Mouse (Mus musculus) MEL (cell line): ENCODE data around the gene Nr1h4. TPM values are rescaled to one million over a fixed set of nuclear protein-coding genes. Genes with fewer than 3 reads are reported as not detected.

ENCODE experiments used
- DNase-seq: peaks from one replicate; pipeline ENCODE4 v3.0.0; 2011; ENCODE audit warnings: low read depth, low spot score
- H3K27ac ChIP-seq: 2 replicates; pipeline ENCODE4 v1.5.1; 2012; ENCODE audit warnings: low read depth, mild to moderate bottlenecking, control low read depth, low read length, moderate library complexity; ENCODE audit not compliant: control insufficient read depth
- H3K27me3 ChIP-seq, 2 experiments: fragments of 150-350 bp in 1 of 2; sonication (generic) in 1 of 2; 2 replicates each; pipeline ENCODE4 v1.6.1; 2012; ENCODE audit warnings: low read length in 2 of 2, mild to moderate bottlenecking in 2 of 2, improper control_type of control experiment in 1 of 2, moderate library complexity in 1 of 2; ENCODE audit not compliant: insufficient read depth in 2 of 2, control insufficient read depth in 1 of 2
- H3K36me3 ChIP-seq, 2 experiments: 2 replicates each; pipeline ENCODE4 v1.6.1; 2012 to 2014; ENCODE audit warnings: low read length in 2 of 2, improper control_type of control experiment in 1 of 2, inconsistent platforms in 1 of 2, mild to moderate bottlenecking in 1 of 2; ENCODE audit not compliant: insufficient read depth in 2 of 2, control insufficient read depth in 1 of 2
- H3K4me1 ChIP-seq, 2 experiments: fragments of 150-350 bp in 1 of 2; sonication (generic) in 1 of 2; 2 replicates each; pipeline ENCODE4 v1.6.1; 2012; ENCODE audit warnings: low read length in 2 of 2, improper control_type of control experiment in 1 of 2, mild to moderate bottlenecking in 1 of 2; ENCODE audit not compliant: insufficient read depth in 2 of 2, control insufficient read depth in 1 of 2
- H3K4me3 ChIP-seq, 2 experiments: fragments of 150-350 bp in 1 of 2; sonication (generic) in 1 of 2; 2 replicates each; pipeline ENCODE4 v1.5.1; 2012; ENCODE audit warnings: low read depth in 2 of 2, low read length in 2 of 2, mild to moderate bottlenecking in 2 of 2, moderate library complexity in 2 of 2, control low read depth in 1 of 2, improper control_type of control experiment in 1 of 2; ENCODE audit not compliant: control insufficient read depth in 1 of 2, insufficient read depth in 1 of 2
- H3K79me2 ChIP-seq: 2 replicates; pipeline ENCODE4 v1.6.1; 2012; ENCODE audit warnings: mild to moderate bottlenecking, low read length, moderate library complexity; ENCODE audit not compliant: control insufficient read depth, poor library complexity, insufficient read depth
- H3K9ac ChIP-seq: 2 replicates; pipeline ENCODE4 v1.6.1; 2012; ENCODE audit warnings: low read depth, mild to moderate bottlenecking, control low read depth, low read length, moderate library complexity; ENCODE audit not compliant: control insufficient read depth, poor library complexity, severe bottlenecking
- H3K9me3 ChIP-seq: fragments of 150-350 bp; sonication (generic); replicated peaks from 2 replicates; pipeline ENCODE4 v1.6.1; 2012; ENCODE audit warnings: mild to moderate bottlenecking, low read length, improper control_type of control experiment, moderate library complexity; ENCODE audit not compliant: insufficient read depth
- BHLHE40 ChIP-seq: IDR thresholded peaks from 2 replicates; pipeline ENCODE4 v1.6.1; 2012; ENCODE audit warnings: low read depth, mild to moderate bottlenecking, inconsistent platforms, low read length, improper control_type of control experiment, borderline replicate concordance
- E2F4 ChIP-seq: IDR thresholded peaks from 2 replicates; pipeline ENCODE4 v1.6.1; 2011; ENCODE audit warnings: low read depth, low read length, improper control_type of control experiment, borderline replicate concordance
- ELF1 ChIP-seq: IDR thresholded peaks from 2 replicates; pipeline ENCODE4 v1.6.1; 2014; ENCODE audit warnings: low read depth, mild to moderate bottlenecking, inconsistent platforms, low read length, improper control_type of control experiment, moderate library complexity
- GATA1 ChIP-seq: IDR thresholded peaks from 2 replicates; pipeline ENCODE4 v1.6.1; 2011; ENCODE audit warnings: low read depth, low read length, improper control_type of control experiment
- HCFC1 ChIP-seq: IDR thresholded peaks from 2 replicates; pipeline ENCODE4 v1.6.1; 2012; ENCODE audit warnings: low read depth, mild to moderate bottlenecking, inconsistent platforms, low read length, improper control_type of control experiment, moderate library complexity
- MAX ChIP-seq: IDR thresholded peaks from 2 replicates; pipeline ENCODE4 v1.6.1; 2011; ENCODE audit warnings: low read length, improper control_type of control experiment
- MAZ ChIP-seq: IDR thresholded peaks from 2 replicates; pipeline ENCODE4 v1.6.1; 2012; ENCODE audit warnings: low read depth, mild to moderate bottlenecking, inconsistent platforms, low read length, improper control_type of control experiment
- NELFE ChIP-seq: IDR thresholded peaks from 2 replicates; pipeline ENCODE4 v1.6.1; 2011; ENCODE audit warnings: low read depth, low read length, improper control_type of control experiment
- POLR2A ChIP-seq, 2 experiments: IDR thresholded peaks; 2 replicates each; pipeline ENCODE4 v1.6.1; 2011 to 2012; ENCODE audit warnings: low read length in 2 of 2, mild to moderate bottlenecking in 2 of 2, control low read depth in 1 of 2, improper control_type of control experiment in 1 of 2, low read depth in 1 of 2, moderate library complexity in 1 of 2; ENCODE audit not compliant: control insufficient read depth in 1 of 2, insufficient read depth in 1 of 2, poor library complexity in 1 of 2
- SMC3 ChIP-seq: IDR thresholded peaks from 2 replicates; pipeline ENCODE4 v1.6.1; 2011; ENCODE audit warnings: low read depth, low read length, improper control_type of control experiment
- TAL1 ChIP-seq: IDR thresholded peaks from 2 replicates; pipeline ENCODE4 v1.6.1; 2012; ENCODE audit warnings: mild to moderate bottlenecking, inconsistent platforms, low read length, moderate library complexity, mixed read lengths
- TCF12 ChIP-seq: IDR thresholded peaks from 2 replicates; pipeline ENCODE4 v1.6.1; 2014; ENCODE audit warnings: low read depth, mild to moderate bottlenecking, inconsistent platforms, low read length, improper control_type of control experiment, moderate library complexity
- UBTF ChIP-seq: IDR thresholded peaks from 2 replicates; pipeline ENCODE4 v1.6.1; 2012; ENCODE audit warnings: low read depth, mild to moderate bottlenecking, inconsistent platforms, low read length, improper control_type of control experiment, moderate library complexity, borderline replicate concordance; ENCODE audit not compliant: insufficient read depth
- USF1 ChIP-seq: IDR thresholded peaks from 2 replicates; pipeline ENCODE4 v1.6.1; 2014; ENCODE audit warnings: low read depth, mild to moderate bottlenecking, inconsistent platforms, low read length, improper control_type of control experiment, moderate library complexity
- ZNF384 ChIP-seq: IDR thresholded peaks from 2 replicates; pipeline ENCODE4 v1.6.1; 2012; ENCODE audit warnings: low read depth, mild to moderate bottlenecking, inconsistent platforms, low read length, improper control_type of control experiment
- polyA plus RNA-seq, 2 experiments: library from polyadenylated mRNA; stranded (reverse) in 1 of 2; unstranded in 1 of 2; fragments of >175 nt in 1 of 2; fragments of >200 nt in 1 of 2; gene quantifications; 2 replicates each; pipeline versions ENCODE4 v1.2.1 to v1.2.4; 2012; ENCODE audit warnings: low replicate concordance in 2 of 2, low read depth in 1 of 2; ENCODE audit not compliant: insufficient read length in 2 of 2, insufficient read depth in 1 of 2, missing spikeins in 1 of 2
- total RNA-seq: library from RNA; depleted of rRNA; stranded (reverse); fragments of 300-350 nt; gene quantifications from 2 replicates; pipeline ENCODE4 v1.2.3, GENCODE M21; 2012

The Nr1h4 gene
- total and polyA plus RNA-seq, 3 experiments: not detected

DNA sequence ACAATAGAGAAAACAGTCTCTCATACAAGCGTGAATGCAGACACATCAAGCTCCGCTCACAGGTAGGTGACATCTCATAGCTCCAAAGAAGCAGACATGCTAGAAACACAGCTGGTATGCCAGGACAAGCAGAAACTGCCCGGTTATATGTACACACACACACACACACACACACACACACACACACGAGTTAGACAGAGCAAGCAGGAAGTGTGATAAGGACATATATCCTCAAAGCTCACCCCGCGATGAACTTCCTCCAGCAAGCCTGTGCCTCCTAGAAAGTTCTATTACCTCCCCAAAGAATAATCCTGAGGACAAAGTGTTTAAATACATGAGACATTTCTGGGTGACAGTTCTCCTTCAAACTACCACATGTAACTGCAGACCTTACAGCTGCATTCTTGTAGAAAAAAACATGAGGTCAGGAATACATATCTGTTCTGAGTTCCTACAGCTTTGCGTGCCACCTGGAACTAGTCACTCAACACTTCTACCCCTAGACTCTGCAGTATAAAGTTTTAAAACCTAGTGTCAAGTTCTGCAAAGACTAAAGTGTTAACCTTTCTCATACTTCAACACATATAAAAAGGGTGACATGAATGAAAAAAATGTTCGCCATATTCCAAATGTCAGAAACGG, 11.5 kb downstream of the Nr1h4 start (continued):
- TF ChIP-seq MAZ (0 out of 2 replicates have a peak, but pooled peaks have one; percentile 33), E2F4 (no peak), TCF12 (peak; percentile 83)

DNA sequence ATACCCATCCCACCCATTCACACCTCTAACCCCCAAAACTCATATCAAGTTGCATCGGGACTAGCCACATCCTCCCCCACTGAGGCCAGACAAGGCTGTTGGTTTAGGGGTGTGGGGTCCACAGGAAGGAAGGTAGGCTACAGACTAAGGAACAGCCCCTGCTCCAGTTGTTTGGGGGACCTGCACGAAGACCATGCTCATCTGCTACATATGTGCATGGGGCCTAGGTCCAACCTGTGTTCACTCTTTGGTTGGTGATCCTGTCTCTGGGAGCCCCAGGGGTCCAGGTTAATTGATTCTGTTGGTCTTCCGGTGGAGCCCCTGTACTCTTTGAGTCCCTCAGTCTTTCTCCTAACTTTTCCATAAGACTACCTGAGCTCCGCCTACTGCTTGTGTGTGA, 13.0 kb downstream of the Nr1h4 start:
- TF ChIP-seq UBTF (no peak), HCFC1 (no peak), SMC3 (no peak), ZNF384 (no peak), NELFE (no peak), MAX (no peak), POLR2A (IDR thresholded peaks at IDR 0.05; ENCODE audit: control insufficient read depth in 1 of 2, insufficient read depth in 1 of 2, low read depth in 1 of 2, low read length in 2 of 2, poor library complexity in 1 of 2) (no peak)
- Histone ChIP-seq H3K79me2 (no peaks in the 10 kb centered on the region), H3K9me3 (no peaks in the 10 kb centered on the region), H3K9ac (no peak overlapping the region), H3K27ac (no peak overlapping the region), H3K27me3 (no peaks in the 10 kb centered on the region), H3K4me1 (peaks cover 5 to 6% of the 10 kb centered on the region in 2 experiments; a peak in 3 of 4 replicates), H3K36me3 (peaks cover 0 to 3% of the 10 kb centered on the region in 2 experiments; a peak in 2 of 4 replicates), H3K4me3 (no peak overlapping the region)
- no peak for DNase-seq

DNA sequence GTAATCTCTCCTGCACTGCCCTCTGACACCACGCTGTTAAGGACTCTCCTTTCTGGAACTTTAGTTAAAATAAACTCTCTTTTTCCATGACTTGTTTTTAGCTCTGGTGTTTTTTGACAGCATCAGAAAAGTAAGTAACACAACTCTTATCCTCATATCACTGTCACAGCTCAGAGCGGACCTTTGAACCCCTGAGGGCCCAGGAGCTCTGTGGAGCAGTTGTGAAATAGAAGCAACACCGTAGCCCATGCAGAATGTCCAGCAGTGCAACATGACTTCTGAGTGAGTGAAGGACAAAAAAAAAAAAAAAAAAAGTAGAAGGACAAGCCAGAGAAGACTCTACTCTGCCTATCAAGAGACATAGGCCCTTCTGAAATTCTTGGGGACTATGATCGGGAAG, 14.2 kb downstream of the Nr1h4 start:
- no peaks in the 10 kb centered on the region for H3K79me2 ChIP-seq
- H3K9ac ChIP-seq: no peak overlapping the region
- H3K4me1 ChIP-seq: peaks cover 5 to 6% of the 10 kb centered on the region in 2 experiments; a peak in 3 of 4 replicates
- H3K4me3 ChIP-seq: no peak overlapping the region
- no peaks in the 10 kb centered on the region for H3K9me3 ChIP-seq
- no peak overlapping the region for H3K27ac ChIP-seq
- no peaks in the 10 kb centered on the region for H3K27me3 ChIP-seq
- DNase-seq: no peak
- peaks cover 0 to 3% of the 10 kb centered on the region in 2 experiments; a peak in 2 of 4 replicates for H3K36me3 ChIP-seq
- TF ChIP-seq ELF1 (no peak), BHLHE40 (no peak), NELFE (no peak), GATA1 (no peak), E2F4 (no peak), TAL1 (no peak), USF1 (no peak)
